7 mouse cellular contexts compared by ENCODE assay signal in genomic region chr4:141664011-141664745, GRCm38 (mm10). TPM values are rescaled to one million over a fixed set of nuclear protein-coding genes. Genes with fewer than 3 reads are reported as not detected.
DNase-seq lines count a peak whose midpoint lies in the region; ATAC-seq and TF ChIP-seq lines count a peak whose summit lies in the region.

No protein-coding gene starts in this region.

- DNase-seq in adrenal gland, adult 18-20 months (ENCODE audit: low spot score in 2 of 2): peak; percentile 75 to 82
- peak; percentile 48 to 63 for DNase-seq in cerebellum, postnatal 4 days (ENCODE audit: low spot score in 2 of 2)
- DNase-seq in gastrocnemius, postnatal 14 days: peak; percentile 83
- peak; percentile 77 for DNase-seq in limb, embryonic 10.5 days (ENCODE audit: low spot score)
- peak; percentile 97 for DNase-seq in midbrain, embryonic 11.5 days (ENCODE audit: low spot score, missing footprints)

- peak; percentile 48; the same call in 1 of the 2 replicates for TF ChIP-seq POLR2A in small intestine, adult 2 months (IDR thresholded peaks at IDR 0.05; ENCODE audit: low read depth, low read length)

- peak overlapping the region; percentile 91 for H3K27ac ChIP-seq in limb, embryonic 10.5 days
- peak overlapping the region; percentile 25; the same call in 1 of the 2 replicates for H3K27ac ChIP-seq in midbrain, embryonic 11.5 days (ENCODE audit: low read depth, low read length)
- peak overlapping the region; percentile 33; the same call in 1 of the 2 replicates for H3K27ac ChIP-seq in small intestine, adult 2 months (ENCODE audit: insufficient read depth, low read depth, low read length)

- no peak for TF ChIP-seq CTCF in small intestine, adult 2 months (IDR thresholded peaks at IDR 0.05; ENCODE audit: extremely low read depth, insufficient read length, insufficient replicate concordance, low read depth, low read length)

- no peaks in the 10 kb centered on the region for H3K9me3 ChIP-seq in limb, embryonic 10.5 days (replicated peaks)
- no peaks in the 10 kb centered on the region for H3K9me3 ChIP-seq in midbrain, embryonic 11.5 days (ENCODE audit: control insufficient read depth, low read length)

- peaks cover 21% of the 10 kb centered on the region for H3K36me3 ChIP-seq in limb, embryonic 10.5 days
- H3K36me3 ChIP-seq in midbrain, embryonic 11.5 days (ENCODE audit: control insufficient read depth, insufficient read depth, low read length): no peaks in the 10 kb centered on the region; the same call in 1 of the 2 replicates
- 0 out of 2 replicates have a peak, but pooled peaks cover 3% of the 10 kb centered on the region for H3K36me3 ChIP-seq in small intestine, adult 2 months (ENCODE audit: control insufficient read depth, insufficient read depth, low read length)

- no peaks in the 10 kb centered on the region for H3K27me3 ChIP-seq in limb, embryonic 10.5 days (ENCODE audit: low read depth, poor library complexity, severe bottlenecking)
- H3K27me3 ChIP-seq in midbrain, embryonic 11.5 days (ENCODE audit: control insufficient read depth, insufficient read depth, low read length): no peaks in the 10 kb centered on the region
- no peaks in the 10 kb centered on the region for H3K27me3 ChIP-seq in small intestine, adult 2 months (ENCODE audit: control insufficient read depth, insufficient read depth, low read length)

- WGBS in limb, embryonic 10.5 days: 2% methylated on average over 60 of the region's 60 CpGs
- WGBS in midbrain, embryonic 11.5 days: 2% methylated on average over 51 of the region's 60 CpGs
- 2% methylated on average over 57 of the region's 60 CpGs for WGBS in small intestine, adult 2 months

- H3K4me1 ChIP-seq in limb, embryonic 10.5 days: peaks cover 29% of the 10 kb centered on the region
- H3K4me1 ChIP-seq in midbrain, embryonic 11.5 days (ENCODE audit: control insufficient read depth, insufficient read depth, low read length): peaks cover 13% of the 10 kb centered on the region
- peaks cover 3% of the 10 kb centered on the region for H3K4me1 ChIP-seq in small intestine, adult 2 months (ENCODE audit: control insufficient read depth, insufficient read depth, insufficient read length, low read length)

- intact Hi-C loops in gastrocnemius, postnatal 14 days (cut with DNase I; ENCODE audit: low total_unique reads): no loop called here

- peak overlapping the region; percentile 61 for H3K4me2 ChIP-seq in midbrain, embryonic 11.5 days

- peak overlapping the region; percentile 97 for H3K9ac ChIP-seq in midbrain, embryonic 11.5 days (ENCODE audit: low read length)

- peak; percentile 85 for ATAC-seq in inflammation-experienced regulatory T-cells, adult 6 months
- peak; percentile 89 for ATAC-seq in midbrain, embryonic 11.5 days (ENCODE audit: low FRiP score)

- H3K4me3 ChIP-seq in limb, embryonic 10.5 days: peak overlapping the region; percentile 90
- peak overlapping the region; percentile 88 for H3K4me3 ChIP-seq in midbrain, embryonic 11.5 days (ENCODE audit: low read depth, low read length)
- H3K4me3 ChIP-seq in small intestine, adult 2 months (ENCODE audit: low read depth, low read length): peak overlapping the region; percentile 96

RNA-seq across cellular contexts. Expression of gene Plekhm2, which starts 0.5 kb away (rescaled TPM):
- 10 to 100 TPM; 62.9 to 70.8 TPM for total RNA-seq in adrenal gland, adult 18-20 months (2021)
- total RNA-seq in gastrocnemius, postnatal 14 days (2021): 10 to 100 TPM; 22.2 to 27.7 TPM
- 1 to 10 TPM; 3.6 to 4.5 (median 4.2) TPM for polyA plus RNA-seq in inflammation-experienced regulatory T-cells, adult 6 months (2017; shearing (Covaris generic))
- 5.0 and 5.6 TPM in 2 replicates for polyA plus RNA-seq in limb, embryonic 10.5 days (2016; fragmentation: Nextera tagmentation; extraction: Ambion mirVana)
- 2.4 and 3.0 TPM in 2 replicates for polyA plus RNA-seq in midbrain, embryonic 11.5 days (2014; fragmentation: Nextera tagmentation; extraction: Ambion mirVana)
- 9.7 and 17.0 TPM in 2 replicates for polyA plus RNA-seq in small intestine, adult 2 months (2012; rRNA removed)

RNA-seq across cellular contexts. Expression of gene Rsc1a1, which starts 21.2 kb away (rescaled TPM):
- not detected for total RNA-seq in adrenal gland, adult 18-20 months (2021)
- total RNA-seq in gastrocnemius, postnatal 14 days (2021): 1 to 10 TPM; 6.0 TPM
- polyA plus RNA-seq in inflammation-experienced regulatory T-cells, adult 6 months (2017; shearing (Covaris generic)): not detected
- 1.3 and 3.0 TPM in 2 replicates for polyA plus RNA-seq in limb, embryonic 10.5 days (2016; fragmentation: Nextera tagmentation; extraction: Ambion mirVana)
- polyA plus RNA-seq in midbrain, embryonic 11.5 days (2014; fragmentation: Nextera tagmentation; extraction: Ambion mirVana): 0.11 and 1.4 TPM in 2 replicates
- polyA plus RNA-seq in small intestine, adult 2 months (2012; rRNA removed): 9.8 and 16.5 TPM in 2 replicates

RNA-seq across cellular contexts. Expression of gene Slc25a34, which starts 40.6 kb away (rescaled TPM):
- total RNA-seq in adrenal gland, adult 18-20 months (2021): 10 to 100 TPM in 1 of 2 experiments, 1 to 10 TPM in 1; 3.5 to 10.3 TPM
- total RNA-seq in gastrocnemius, postnatal 14 days (2021): 10 to 100 TPM in 1 of 2 experiments, 1 to 10 TPM in 1; 9.0 to 17.7 TPM
- under 1 TPM in 1 of 3 experiments, not detected in 2; 0.13 TPM for polyA plus RNA-seq in inflammation-experienced regulatory T-cells, adult 6 months (2017; shearing (Covaris generic))
- polyA plus RNA-seq in limb, embryonic 10.5 days (2016; fragmentation: Nextera tagmentation; extraction: Ambion mirVana): 0.05 TPM in 1 of 2 replicates, not detected in the other
- not detected in 2 replicates for polyA plus RNA-seq in midbrain, embryonic 11.5 days (2014; fragmentation: Nextera tagmentation; extraction: Ambion mirVana)
- polyA plus RNA-seq in small intestine, adult 2 months (2012; rRNA removed): 11.2 and 25.3 TPM in 2 replicates

RNA-seq across cellular contexts. Expression of gene Tmem82, which starts 45.7 kb away (rescaled TPM):
- total RNA-seq in adrenal gland, adult 18-20 months (2021): 1 to 10 TPM; 1.1 to 2.8 TPM
- 1 to 10 TPM in 1 of 2 experiments, under 1 TPM in 1; 0.66 to 1.8 TPM for total RNA-seq in gastrocnemius, postnatal 14 days (2021)
- under 1 TPM in 1 of 3 experiments, not detected in 2; 0.78 TPM for polyA plus RNA-seq in inflammation-experienced regulatory T-cells, adult 6 months (2017; shearing (Covaris generic))
- 1.1 and 1.6 TPM in 2 replicates for polyA plus RNA-seq in limb, embryonic 10.5 days (2016; fragmentation: Nextera tagmentation; extraction: Ambion mirVana)
- 0.48 and 0.59 TPM in 2 replicates for polyA plus RNA-seq in midbrain, embryonic 11.5 days (2014; fragmentation: Nextera tagmentation; extraction: Ambion mirVana)
- polyA plus RNA-seq in small intestine, adult 2 months (2012; rRNA removed): 46.5 and 61.9 TPM in 2 replicates

RNA-seq across cellular contexts. Expression of gene Fblim1, which starts 58.3 kb away (rescaled TPM):
- 10 to 100 TPM in 1 of 2 experiments, 1 to 10 TPM in 1; 6.8 to 13.0 TPM for total RNA-seq in adrenal gland, adult 18-20 months (2021)
- 1 to 10 TPM; 2.5 to 3.9 TPM for total RNA-seq in gastrocnemius, postnatal 14 days (2021)
- polyA plus RNA-seq in inflammation-experienced regulatory T-cells, adult 6 months (2017; shearing (Covaris generic)): under 1 TPM in 1 of 3 experiments, not detected in 2; 0.43 TPM
- 58.6 and 77.7 TPM in 2 replicates for polyA plus RNA-seq in limb, embryonic 10.5 days (2016; fragmentation: Nextera tagmentation; extraction: Ambion mirVana)
- polyA plus RNA-seq in midbrain, embryonic 11.5 days (2014; fragmentation: Nextera tagmentation; extraction: Ambion mirVana): 20.0 and 21.2 TPM in 2 replicates
- 55.3 and 108 TPM in 2 replicates for polyA plus RNA-seq in small intestine, adult 2 months (2012; rRNA removed)

Comparison
In these comparisons a context has a peak if more than half of its experiments do, and no peak if none do; other contexts are left out.
1. Peak in every context shown above with its lines: DNase-seq, ATAC-seq, H3K4me3 ChIP-seq and H3K27ac ChIP-seq.
2. H3K27ac ChIP-seq: peak in every context shown above with its lines; median percentile 91 in limb, embryonic 10.5 days; 33 in small intestine, adult 2 months; 25 in midbrain, embryonic 11.5 days.
3. RNA of gene Slc25a34, which starts 40.6 kb away (polyA plus RNA-seq): 11.2 to 25.3 TPM in small intestine, adult 2 months; 0.13 TPM in inflammation-experienced regulatory T-cells, adult 6 months, 0.05 TPM in limb, embryonic 10.5 days and not detected in midbrain, embryonic 11.5 days; every median in the first group is over 10 times any median in the second.